Mouse (Mus musculus) stomach, embryonic 14.5 days (tissue): ENCODE measurements at regions not wholly inside any gene's neighbourhood (a gene's known extent, or its start where the extent isn't known, plus 50 kb on each side); places are given as distances from the start of the nearest gene placed in this dataset.

Experiments used
- ATAC-seq: fragments of 200-750 bp; cut with Nextera tagmentation; 2 replicates; pipeline ENCODE4 v1.8.0; 2017; ENCODE audit warnings: low read depth, moderate TSS enrichment; ENCODE audit not compliant: insufficient number of reproducible peaks, insufficient read depth, low FRiP score
- H3K27ac ChIP-seq: fragments of 300-500 bp; sonication (generic); 2 replicates; pipeline ENCODE4 v1.5.1; 2014; ENCODE audit warnings: mild to moderate bottlenecking, low read length, moderate library complexity, mixed read lengths
- H3K27me3 ChIP-seq: fragments of 300-500 bp; sonication (generic); 2 replicates; pipeline ENCODE4 v1.6.1; 2014; ENCODE audit warnings: low read length, control low read depth, mixed read lengths; ENCODE audit not compliant: control insufficient read depth, insufficient read depth
- H3K36me3 ChIP-seq: fragments of 300-500 bp; sonication (generic); 2 replicates; pipeline ENCODE4 v1.6.1; 2014; ENCODE audit warnings: mild to moderate bottlenecking, control low read depth, low read length, moderate library complexity, mixed read lengths; ENCODE audit not compliant: control insufficient read depth, insufficient read depth
- H3K4me1 ChIP-seq: fragments of 300-500 bp; sonication (generic); 2 replicates; pipeline ENCODE4 v1.6.1; 2014; ENCODE audit warnings: low read length, control low read depth, mixed read lengths; ENCODE audit not compliant: control insufficient read depth, insufficient read depth
- H3K4me2 ChIP-seq: fragments of 300-500 bp; sonication (generic); replicated peaks from 2 replicates; pipeline ENCODE4 v1.6.1; 2014; ENCODE audit warnings: low read depth, low read length, control low read depth
- H3K4me3 ChIP-seq: fragments of 300-500 bp; sonication (generic); 2 replicates; pipeline ENCODE4 v1.5.1; 2014; ENCODE audit warnings: low read depth, low read length, control low read depth
- H3K9ac ChIP-seq: fragments of 300-500 bp; sonication (generic); replicated peaks from 2 replicates; pipeline ENCODE4 v1.6.1; 2014; ENCODE audit warnings: low read depth, mild to moderate bottlenecking, control low read depth, low read length, moderate library complexity, mixed read lengths
- H3K9me3 ChIP-seq: fragments of 300-500 bp; sonication (generic); 2 replicates; pipeline ENCODE4 v1.6.1; 2016; ENCODE audit warnings: low read depth, low read length, control low read depth; ENCODE audit not compliant: control insufficient read depth

GRCm38 (mm10) chr13:116688714-116689113 lies 336.6 kb downstream of the Parp8 start:
- Histone ChIP-seq H3K27ac (no peak overlapping the region), H3K9ac (no peak overlapping the region), H3K4me3 (no peak overlapping the region), H3K9me3 (no peaks in the 10 kb centered on the region; the same call in 1 of the 2 replicates), H3K36me3 (no peaks in the 10 kb centered on the region), H3K27me3 (no peaks in the 10 kb centered on the region), H3K4me2 (no peak overlapping the region), H3K4me1 (no peaks in the 10 kb centered on the region)
- no peak for ATAC-seq
